Mouse (Mus musculus) spleen, adult 2 months (tissue): ENCODE data around the gene Sstr5. TPM values are rescaled to one million over a fixed set of nuclear protein-coding genes. Genes with fewer than 3 reads are reported as not detected.

Source experiments
- DNase-seq, 2 experiments: peaks; one replicate each; pipeline versions ENCODE4 v3.0.0 to v3.0.0-alpha.2; 2012 to 2021; ENCODE audit warnings: low spot score in 2 of 2, low read depth in 1 of 2
- H3K27ac ChIP-seq: fragments of 200-500 bp; 2 replicates; pipeline ENCODE4 v1.5.1; 2012; ENCODE audit warnings: low read length, inconsistent platforms; ENCODE audit not compliant: insufficient read depth
- H3K27me3 ChIP-seq: fragments of 200-500 bp; 2 replicates; pipeline ENCODE4 v1.6.1; 2012; ENCODE audit warnings: mild to moderate bottlenecking, moderate library complexity, low read length, inconsistent platforms; ENCODE audit not compliant: control insufficient read depth, insufficient read depth
- H3K36me3 ChIP-seq: fragments of 200-500 bp; 2 replicates; pipeline ENCODE4 v1.6.1; 2012; ENCODE audit warnings: mild to moderate bottlenecking, low read length, inconsistent platforms; ENCODE audit not compliant: control insufficient read depth, insufficient read depth
- H3K4me1 ChIP-seq: fragments of 200-500 bp; 2 replicates; pipeline ENCODE4 v1.6.1; 2011; ENCODE audit warnings: inconsistent platforms; ENCODE audit not compliant: control insufficient read depth, insufficient read depth, insufficient read length
- H3K4me3 ChIP-seq: fragments of 200-500 bp; 2 replicates; pipeline ENCODE4 v1.5.1; 2011; ENCODE audit warnings: mild to moderate bottlenecking, inconsistent platforms; ENCODE audit not compliant: insufficient read depth, insufficient read length; ENCODE audit errors: extremely low read depth
- CTCF ChIP-seq: fragments of 200-500 bp; IDR thresholded peaks from 2 replicates; pipeline ENCODE4 v1.5.1; 2011; ENCODE audit warnings: mild to moderate bottlenecking, inconsistent platforms; ENCODE audit not compliant: insufficient read depth, insufficient read length, insufficient replicate concordance; ENCODE audit errors: extremely low read depth
- POLR2A ChIP-seq: fragments of 200-500 bp; IDR thresholded peaks from 2 replicates; pipeline ENCODE4 v1.6.1; 2011; ENCODE audit warnings: low read depth, low read length, inconsistent platforms
- WGBS: fragments of 180-500 bp; shearing (Covaris S2); methylation state at CpG from one replicate; pipeline ENCODE4 v1.1.7; 2018; 5-methylcytosine and 5-hydroxymethylcytosine counted together
- polyA plus RNA-seq: library from polyadenylated mRNA; depleted of rRNA; stranded (reverse); fragments of >200 nt; gene quantifications from 2 replicates; pipeline ENCODE4 v1.2.3, GENCODE M21; 2012

The Sstr5 gene
- polyA plus RNA-seq, 1 experiment: not detected

DNA sequence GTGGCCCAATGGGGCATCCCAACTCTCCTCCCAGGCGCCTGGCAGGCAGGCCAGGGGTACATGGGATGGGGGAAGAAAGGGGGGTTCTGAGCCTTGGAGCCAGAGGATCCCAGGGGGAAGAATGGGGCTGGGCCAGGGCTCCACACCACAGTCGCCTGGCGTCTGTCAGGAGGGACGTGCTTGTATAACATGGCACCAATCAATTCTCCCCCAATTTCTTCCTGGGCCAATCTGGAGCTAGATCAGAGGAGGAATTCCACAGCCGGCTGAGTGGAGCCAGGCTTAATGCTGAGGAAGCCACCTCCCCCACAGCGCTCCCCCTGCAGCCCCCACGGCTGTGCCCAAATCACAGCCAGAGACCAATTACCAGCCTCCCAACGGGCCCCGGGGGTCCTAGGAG is 23.4 kb upstream of the Sstr5 start:
- DNase-seq: no peak
- Histone ChIP-seq H3K4me1 (no peaks in the 10 kb centered on the region), H3K27ac (no peak overlapping the region), H3K36me3 (no peaks in the 10 kb centered on the region), H3K4me3 (no peak overlapping the region), H3K27me3 (no peaks in the 10 kb centered on the region)
- TF ChIP-seq CTCF: no peak
- no peak for TF ChIP-seq POLR2A
- 54% methylated on average over 9 of the region's 9 CpGs for WGBS

- Histone ChIP-seq H3K4me3 (no peak overlapping the region), H3K27ac (no peak overlapping the region), H3K27me3 (no peaks in the 10 kb centered on the region), H3K36me3 (no peaks in the 10 kb centered on the region), H3K4me1 (no peaks in the 10 kb centered on the region)
- no peak for DNase-seq
- WGBS: 85% methylated on average over 5 of the region's 5 CpGs
- TF ChIP-seq CTCF (no peak), POLR2A (no peak)
Observed at GRCm38 (mm10) chr17:25519511-25519910, 22.4 kb upstream of the Sstr5 start.

DNA sequence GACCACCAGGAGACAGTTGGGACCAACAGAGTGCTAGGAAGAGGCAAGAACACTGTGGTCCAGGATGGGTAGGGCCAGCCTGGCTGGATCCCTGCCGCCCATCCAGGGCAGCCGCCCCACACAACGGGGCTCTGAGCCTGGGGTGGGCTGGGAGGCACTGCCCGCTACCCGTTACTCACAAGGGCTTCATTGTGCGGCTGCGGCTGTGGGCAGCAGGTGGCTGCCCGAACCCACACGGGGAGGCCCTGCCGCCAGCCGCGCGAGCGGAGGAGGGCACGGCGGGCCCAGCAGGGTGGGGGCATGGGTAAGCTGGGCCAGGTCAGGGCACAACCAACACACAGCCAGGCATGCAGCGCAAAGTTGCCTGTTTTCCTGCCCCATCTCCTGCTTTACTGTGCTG is 21.1 kb upstream of the Sstr5 start:
- 89% methylated on average over 17 of the region's 17 CpGs for WGBS
- H3K36me3 ChIP-seq: no peaks in the 10 kb centered on the region
- no peak overlapping the region for H3K4me3 ChIP-seq
- TF ChIP-seq CTCF: no peak
- no peak for TF ChIP-seq POLR2A
- no peaks in the 10 kb centered on the region for H3K27me3 ChIP-seq
- H3K27ac ChIP-seq: no peak overlapping the region
- no peaks in the 10 kb centered on the region for H3K4me1 ChIP-seq
- DNase-seq: no peak

DNA sequence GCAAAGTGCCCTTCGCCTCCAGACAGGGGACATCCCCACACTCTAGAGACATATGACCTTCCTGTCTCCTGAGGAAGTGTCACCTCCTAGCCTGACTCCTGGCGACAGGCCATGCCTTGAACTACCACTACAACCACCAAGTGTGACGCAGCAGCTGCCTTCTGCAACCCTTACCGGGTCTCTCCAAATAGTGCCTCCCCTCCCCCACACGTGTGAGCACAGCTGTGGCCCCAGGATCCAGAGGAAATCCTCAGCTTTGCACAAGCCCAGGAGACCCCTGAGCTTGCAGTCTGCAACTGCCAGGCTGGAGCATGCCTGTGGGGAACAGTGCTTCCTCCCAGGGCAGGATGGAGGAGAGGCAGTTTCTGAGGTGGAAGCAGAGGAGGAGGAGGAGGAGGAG is 19.2 kb upstream of the Sstr5 start:
- WGBS: 13% methylated on average over 5 of the region's 5 CpGs
- no peak overlapping the region for H3K27ac ChIP-seq
- H3K27me3 ChIP-seq: no peaks in the 10 kb centered on the region
- TF ChIP-seq POLR2A: no peak
- TF ChIP-seq CTCF: no peak
- DNase-seq: no peak
- H3K4me1 ChIP-seq: no peaks in the 10 kb centered on the region
- no peaks in the 10 kb centered on the region for H3K36me3 ChIP-seq
- no peak overlapping the region for H3K4me3 ChIP-seq

- Histone ChIP-seq H3K36me3 (no peaks in the 10 kb centered on the region), H3K4me1 (no peaks in the 10 kb centered on the region), H3K27me3 (no peaks in the 10 kb centered on the region), H3K27ac (no peak overlapping the region), H3K4me3 (no peak overlapping the region)
- DNase-seq: no peak
- 98% methylated on average over 2 of the region's 2 CpGs for whole genome bisulfite sequencing
- TF ChIP-seq CTCF (no peak), POLR2A (no peak)
Observed at GRCm38 (mm10) chr17:25514055-25514454, 17.0 kb upstream of the Sstr5 start.

DNA sequence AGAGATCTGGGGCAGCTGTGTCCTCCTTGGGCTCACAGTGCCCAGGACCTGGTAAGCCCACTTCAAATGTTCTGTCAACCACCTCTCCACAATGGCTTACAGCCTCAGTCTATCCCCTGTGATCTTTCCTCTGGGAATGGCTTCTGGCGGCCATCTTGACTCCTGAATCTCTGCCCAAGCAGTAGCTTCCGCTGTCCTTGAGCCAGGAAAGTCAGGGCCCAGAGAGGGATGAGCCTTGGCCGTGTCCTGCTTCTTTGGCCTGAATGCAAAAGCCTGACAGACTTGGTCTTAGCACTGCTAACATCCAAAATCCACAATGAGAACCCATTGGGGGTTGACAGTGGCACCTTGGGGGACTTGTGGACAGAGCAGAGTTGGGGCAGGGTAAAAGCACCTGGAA is 14.8 kb upstream of the Sstr5 start:
- no peaks in the 10 kb centered on the region for H3K4me1 ChIP-seq
- H3K27me3 ChIP-seq: no peaks in the 10 kb centered on the region
- no peaks in the 10 kb centered on the region for H3K36me3 ChIP-seq
- no peak for DNase-seq
- WGBS: 70% methylated on average over 3 of the region's 3 CpGs
- TF ChIP-seq CTCF: no peak
- no peak for TF ChIP-seq POLR2A
- H3K27ac ChIP-seq: no peak overlapping the region
- no peak overlapping the region for H3K4me3 ChIP-seq

- Histone ChIP-seq H3K4me3 (no peak overlapping the region), H3K36me3 (no peaks in the 10 kb centered on the region), H3K4me1 (no peaks in the 10 kb centered on the region), H3K27me3 (no peaks in the 10 kb centered on the region), H3K27ac (no peak overlapping the region)
- no peak for TF ChIP-seq CTCF
- TF ChIP-seq POLR2A: no peak
- no peak for DNase-seq
- 80% methylated on average over 10 of the region's 10 CpGs for WGBS
Observed at GRCm38 (mm10) chr17:25510074-25510830, 13.2 kb upstream of the Sstr5 start.
